Mouse (Mus musculus) c-Kit-positive CD71-negative TER-119-negative erythroid progenitor cells, embryonic 14.5 days (primary cell): Measurements from ENCODE around the gene Enpp5.
A peak's percentile ranks its signal among the peaks of the same experiment; 100 is the strongest.

Experiments
- DNase-seq: peaks from one replicate; pipeline ENCODE4 v3.0.0-alpha.2; 2013; ENCODE audit warnings: low read depth

The Enpp5 gene

DNA sequence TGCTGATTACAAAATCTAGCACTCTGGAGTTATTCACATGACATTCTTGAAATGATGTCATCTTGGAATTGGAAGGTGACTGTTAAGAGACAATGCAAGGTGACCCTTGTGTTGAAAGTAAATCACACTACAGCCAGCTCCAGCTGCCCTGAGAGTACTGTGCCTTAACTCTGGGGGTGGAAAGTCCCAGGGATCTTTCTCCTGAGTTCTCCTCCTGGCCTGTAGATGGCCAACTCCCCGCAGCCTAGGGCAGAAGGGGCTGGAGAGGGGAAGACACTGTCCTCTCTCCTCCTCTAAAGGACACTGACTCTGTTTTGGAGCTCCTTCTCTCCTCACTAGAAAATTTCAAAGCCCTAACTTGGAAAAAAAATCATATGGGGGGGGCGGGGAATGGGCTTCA, 12.9 kb downstream of the Enpp5 start:
- DNase-seq = no peak

DNA sequence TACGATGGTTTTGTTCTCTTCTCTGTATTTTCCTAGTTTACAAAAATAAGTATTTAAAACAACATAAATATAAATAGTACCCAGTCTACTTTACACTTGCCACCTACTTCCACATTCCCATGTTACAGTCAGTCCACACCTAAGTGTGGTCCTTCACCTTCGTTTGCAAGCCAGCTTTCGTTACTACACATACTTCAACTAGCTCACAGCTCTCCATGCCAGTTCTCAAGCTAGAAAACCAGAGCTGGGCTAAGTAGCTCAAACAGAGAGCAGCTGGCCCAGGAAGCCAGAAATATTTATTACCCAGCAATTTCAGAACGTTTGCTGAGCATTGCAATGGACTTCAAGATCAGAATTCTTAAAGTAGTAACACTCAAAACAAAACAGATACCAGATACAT, 21.9 kb downstream of the Enpp5 start:
- no peak for DNase-seq

DNA sequence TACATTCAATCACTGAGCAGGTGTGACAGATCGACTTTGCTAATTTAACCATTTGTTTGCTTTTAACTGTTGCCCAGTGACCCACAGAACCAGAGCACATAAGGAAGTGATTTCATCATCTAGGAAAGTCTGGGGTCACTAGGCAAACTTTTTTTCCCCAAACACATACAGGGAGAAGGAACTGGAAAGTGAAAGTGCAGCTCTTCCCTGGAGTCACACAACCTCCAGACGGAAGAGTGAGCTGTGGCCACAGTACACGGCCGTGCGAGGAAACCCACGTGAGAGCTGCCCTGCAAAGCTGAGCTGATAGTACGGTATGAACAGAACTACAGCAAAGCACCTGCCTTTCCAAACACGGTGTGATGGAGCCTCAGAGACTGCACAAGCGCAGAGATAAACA, 22.3 kb downstream of the Enpp5 start:
- no peak for DNase-seq

DNA sequence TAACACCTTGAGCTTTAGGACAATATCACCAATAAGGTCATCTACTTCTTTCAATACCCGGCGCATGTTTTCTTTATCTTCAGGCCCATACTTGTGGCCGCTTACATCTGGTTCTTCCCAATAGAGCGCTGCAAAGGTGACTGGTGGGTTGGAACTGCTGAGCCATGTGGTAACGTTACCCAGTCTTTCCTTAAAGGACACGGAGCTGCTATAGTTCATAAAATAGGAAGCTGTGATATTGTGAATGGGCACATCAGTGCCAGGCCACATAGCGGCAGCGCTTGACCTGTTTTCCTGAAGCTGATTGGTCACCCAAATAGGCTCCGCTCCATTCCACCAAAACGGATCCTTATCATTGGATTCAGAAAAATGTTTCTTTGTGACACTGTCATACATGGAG, 23.3 kb downstream of the Enpp5 start:
- DNase-seq = no peak

DNA sequence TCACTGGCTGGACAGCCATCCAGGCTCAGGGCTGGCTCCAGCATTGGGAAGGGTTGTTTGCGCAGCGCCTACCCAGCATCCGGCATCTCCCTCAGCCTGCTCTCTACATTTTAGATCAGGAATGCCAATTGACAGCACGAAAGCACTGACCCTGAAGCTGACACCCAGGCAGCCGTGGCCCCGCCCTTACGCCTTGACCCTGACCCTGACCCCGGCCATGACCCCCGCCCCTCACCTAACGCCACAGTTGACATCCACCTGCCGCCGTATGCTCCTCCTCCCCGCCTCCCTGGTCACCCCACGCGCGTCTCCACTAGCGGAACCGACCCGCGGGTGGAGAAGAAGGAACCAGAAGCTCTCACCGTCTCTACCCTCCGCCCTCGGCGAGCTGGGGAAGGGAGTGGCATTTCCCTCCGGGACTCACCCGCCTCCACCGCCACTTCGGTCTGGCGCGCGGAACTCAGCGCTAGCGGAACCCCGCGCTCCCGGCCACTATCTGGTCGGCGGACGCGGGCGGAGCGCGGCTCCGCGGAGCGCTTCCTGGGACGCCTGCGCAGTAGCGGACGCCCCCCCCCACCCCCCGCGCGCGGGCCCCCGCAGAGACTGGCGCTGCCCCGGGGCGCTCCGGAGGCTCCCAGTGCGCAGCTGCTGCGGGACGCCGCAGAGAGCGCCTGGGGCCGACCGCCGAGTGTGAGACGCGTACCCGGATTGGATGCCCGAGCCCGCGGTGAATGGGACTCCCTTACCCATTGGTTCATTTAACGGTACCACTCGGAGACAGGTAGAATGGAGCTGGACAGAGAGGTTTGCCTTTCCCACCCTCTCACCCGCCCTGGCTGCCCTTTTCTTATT, 26.9 kb downstream of the Enpp5 start, which contains the start of gene Enpp4:
TSS of gene Enpp4 (minus strand) at position 523 of the 852 bp plus-strand sequence.
- peak; percentile 73 for DNase-seq

DNA sequence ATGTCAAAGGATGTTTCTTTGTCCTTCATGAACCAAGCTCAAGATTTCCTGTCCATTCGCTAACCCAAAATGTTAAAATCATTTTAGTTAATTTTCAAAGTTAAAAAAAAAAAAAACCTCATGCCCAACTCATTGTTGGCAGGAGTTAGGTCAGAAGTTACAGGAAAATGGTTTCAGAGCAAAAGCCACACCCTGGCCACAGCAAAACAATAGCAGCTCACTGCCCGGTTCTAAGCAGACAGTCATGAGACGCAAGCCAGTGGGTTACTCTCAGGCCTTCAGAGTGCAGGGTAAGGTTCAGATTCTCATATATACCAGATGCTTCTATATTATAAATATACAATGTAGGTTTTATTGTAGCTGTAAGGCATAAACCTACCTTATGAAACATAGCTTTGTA, 29.7 kb downstream of the Enpp5 start:
- no peak for DNase-seq

DNA sequence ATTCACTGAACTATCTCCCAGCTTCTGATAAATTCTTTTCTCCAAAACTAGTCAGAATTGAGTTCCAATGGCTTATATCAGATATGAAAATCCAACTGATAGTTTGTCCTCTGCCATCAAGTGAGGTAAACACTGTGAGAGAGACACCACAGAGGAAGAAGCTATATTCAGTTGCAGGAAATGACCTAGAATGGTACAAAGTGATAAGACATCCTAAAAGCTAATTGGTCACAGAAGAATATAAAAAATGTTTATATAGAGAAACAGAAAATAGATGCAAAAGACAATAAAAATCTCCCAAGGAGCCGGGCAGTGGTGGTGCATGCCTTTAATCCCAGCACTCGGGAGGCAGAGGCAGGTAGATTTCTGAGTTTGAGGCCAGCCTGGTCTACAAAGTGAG, 38.0 kb downstream of the Enpp5 start:
- DNase-seq = no peak

DNA sequence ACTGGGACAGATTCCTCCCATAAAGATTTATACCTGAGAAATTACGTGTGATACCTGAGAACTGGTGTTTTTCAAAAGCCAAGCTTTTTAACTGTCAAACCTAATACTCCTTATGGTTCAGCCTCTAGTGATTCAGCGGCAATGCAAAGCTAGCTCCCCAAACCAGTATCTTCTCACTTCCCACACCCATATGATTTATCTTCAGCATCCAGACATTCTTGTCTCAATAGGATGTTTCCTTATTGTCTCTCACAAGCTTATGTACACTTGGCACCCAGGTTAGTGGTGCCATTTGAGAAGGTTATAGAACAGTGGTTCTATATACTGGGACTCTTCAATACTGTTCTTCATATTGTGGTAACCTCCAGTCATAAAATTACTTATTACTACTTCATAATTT, 39.1 kb downstream of the Enpp5 start:
- no peak for DNase-seq

DNA sequence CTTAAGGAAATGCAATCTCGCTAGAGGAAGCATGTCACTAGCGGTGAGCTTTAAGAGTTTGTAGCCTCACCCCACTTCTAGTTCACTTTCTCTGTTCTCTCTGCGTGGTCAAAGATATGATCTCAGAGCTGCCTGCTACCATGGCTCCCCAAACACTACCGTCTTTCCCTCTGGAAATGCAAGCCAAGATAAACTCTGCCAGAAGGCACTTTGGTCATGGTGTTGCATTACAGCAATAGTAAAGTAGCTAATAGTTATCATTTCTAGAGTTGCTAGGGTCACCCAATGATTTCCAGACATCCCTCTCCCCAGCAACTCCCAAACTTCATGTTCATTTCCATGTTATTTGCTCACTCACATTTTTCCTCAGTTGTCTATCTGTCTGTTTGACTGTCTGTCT, 39.6 kb downstream of the Enpp5 start:
- DNase-seq = no peak

DNA sequence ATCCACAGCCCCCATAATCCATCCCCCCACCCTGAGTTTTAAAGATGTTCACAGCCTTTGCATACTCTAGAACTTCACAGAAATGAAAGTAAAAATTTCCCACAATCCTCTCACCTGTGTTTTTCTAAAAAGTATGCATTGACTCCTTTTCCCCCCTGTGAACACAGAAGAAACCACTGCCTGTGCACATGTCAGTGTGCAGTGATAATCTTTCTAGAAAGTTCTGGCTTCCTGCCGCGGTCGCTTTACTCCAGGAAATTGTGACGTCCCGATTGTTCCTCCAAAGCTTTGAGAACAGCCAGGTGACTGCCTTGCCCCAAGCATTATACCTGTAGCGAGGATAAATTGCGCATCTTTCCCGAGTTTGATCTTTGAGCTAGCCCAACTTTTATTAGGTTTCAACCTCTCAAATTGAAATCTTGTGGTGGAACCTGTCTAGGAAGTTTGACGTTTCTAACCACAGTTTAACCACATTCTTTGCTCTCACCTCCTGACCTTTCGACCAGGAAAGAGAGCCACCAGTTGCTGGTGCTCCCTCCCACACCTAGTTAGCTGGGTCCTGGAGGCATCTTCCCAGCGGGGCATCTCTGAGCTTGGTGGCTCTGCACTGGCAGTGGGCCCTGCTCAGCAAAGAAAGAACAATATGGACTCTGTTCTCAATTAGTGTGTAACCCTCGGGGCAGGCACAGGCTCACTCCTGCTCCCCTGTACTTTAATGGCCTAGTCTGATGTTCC, 42.9 kb downstream of the Enpp5 start:
- no peak for DNase-seq

DNA sequence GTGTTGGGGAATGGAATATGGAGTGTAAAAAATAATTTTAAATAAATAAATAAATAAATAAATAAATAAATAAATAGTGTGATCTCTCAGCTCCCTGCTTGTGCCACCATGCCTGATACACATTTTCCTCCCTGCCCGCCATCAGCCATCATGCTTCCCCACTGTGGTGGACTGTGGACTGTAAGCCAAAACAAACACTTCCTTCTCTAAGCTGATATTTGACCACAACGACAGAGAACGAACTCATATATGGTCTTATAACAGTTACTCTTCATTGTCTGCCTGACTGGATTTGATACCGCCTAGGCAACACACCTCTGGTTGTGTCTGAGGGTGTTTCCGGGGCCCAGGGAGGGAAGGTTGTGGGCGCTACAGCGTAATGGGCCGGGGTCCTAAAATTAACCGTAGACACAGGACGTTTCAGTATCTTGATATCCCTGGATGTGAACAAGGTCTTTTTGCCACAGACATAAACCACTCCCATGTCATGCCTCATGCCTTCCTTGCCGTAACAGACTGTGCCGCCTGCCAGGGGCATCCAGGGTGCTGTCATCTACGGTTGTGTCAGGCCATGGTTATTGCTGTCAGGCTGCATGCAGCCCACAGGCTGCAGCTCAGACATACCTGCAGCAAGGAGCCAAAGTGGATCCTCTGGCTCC, 50.6 kb downstream of the Enpp5 start:
- DNase-seq = no peak

DNA sequence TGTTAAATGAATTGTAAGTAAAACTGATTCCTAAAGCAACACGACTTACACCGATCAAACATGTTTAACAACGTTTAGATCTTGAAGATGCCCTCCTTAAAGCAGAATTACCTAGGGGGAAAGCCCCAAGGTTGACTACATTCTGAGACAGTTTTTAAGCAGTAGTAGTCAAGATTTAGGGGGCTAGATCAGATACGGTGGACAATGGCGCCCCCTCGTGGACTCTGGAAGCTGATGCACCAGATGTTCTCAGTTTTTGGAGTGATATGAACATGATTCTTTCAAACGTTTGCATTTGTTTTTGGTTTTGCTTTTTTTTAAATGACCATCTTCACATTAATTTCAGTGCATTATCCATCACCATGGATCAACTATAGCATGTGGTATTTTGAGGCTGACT, 51.8 kb downstream of the Enpp5 start:
- peak; percentile 81 for DNase-seq

DNA sequence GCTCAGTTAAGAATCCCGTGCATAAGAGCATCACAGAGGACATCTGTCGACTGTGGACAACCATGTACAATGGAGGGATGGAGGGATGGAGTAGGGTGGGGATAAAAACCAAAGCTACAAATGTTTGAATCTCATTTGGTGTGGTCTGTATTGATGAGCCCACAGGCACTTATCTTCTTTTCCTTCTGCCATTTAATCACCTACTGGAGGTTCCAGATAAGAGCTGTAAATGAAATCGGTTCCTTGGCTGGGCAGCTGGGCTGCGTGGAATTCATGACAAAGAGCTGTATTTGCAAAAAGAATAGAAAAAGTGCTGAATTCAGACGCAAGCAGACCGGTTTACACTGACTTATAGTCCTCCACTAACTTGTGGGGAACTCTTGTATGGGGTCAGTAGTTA, 55.5 kb downstream of the Enpp5 start:
- no peak for DNase-seq

DNA sequence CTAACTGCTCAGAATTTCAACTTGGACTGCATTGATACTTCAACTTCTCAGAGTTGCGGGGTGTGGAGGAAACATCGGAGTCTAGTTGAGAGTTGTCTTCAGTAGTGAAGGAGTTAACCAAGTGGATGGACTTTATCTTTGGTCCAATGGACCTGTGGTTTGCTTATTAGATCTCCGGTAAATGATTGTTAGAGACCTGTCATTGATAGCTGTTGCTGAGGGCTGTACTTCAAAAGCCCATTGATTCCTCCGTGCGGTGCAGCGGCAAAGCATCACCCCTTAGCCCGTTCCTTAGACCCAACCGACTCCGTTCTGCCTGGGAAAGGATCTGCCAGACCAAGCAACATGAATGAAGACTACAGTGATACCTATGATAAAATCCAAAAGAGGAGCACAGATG, 55.9 kb downstream of the Enpp5 start:
- no peak for DNase-seq

DNA sequence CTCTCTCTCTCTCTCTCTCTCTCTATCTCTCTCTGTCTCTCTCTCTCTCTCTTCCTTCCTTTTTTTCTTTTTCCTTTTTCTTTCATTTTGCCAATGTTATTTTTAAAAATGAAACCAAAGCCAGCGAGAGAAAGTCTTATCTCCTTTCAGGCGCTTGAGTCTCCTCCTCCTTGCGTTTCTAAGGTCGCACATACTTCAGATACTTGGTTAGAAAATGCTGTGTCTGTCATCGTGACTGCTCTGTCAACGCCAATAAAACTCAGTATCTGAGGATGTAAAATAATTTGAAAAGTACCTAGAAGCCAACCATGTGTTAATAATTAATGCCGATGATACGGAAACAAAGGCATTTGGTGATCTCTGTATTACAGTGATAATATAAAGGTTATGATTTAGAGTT, 57.4 kb downstream of the Enpp5 start:
- DNase-seq = no peak
